Mouse (Mus musculus) ovary, postnatal 14 days (tissue): Measurements from ENCODE around the gene Gm20547.

Experiments used
- DNase-seq: peaks from one replicate; pipeline ENCODE4 v3.0.0; 2022; ENCODE audit warnings: low spot score

Gm20547 gene

GRCm38 (mm10) chr17:34896366-34896765 is 14.5 kb upstream of the Gm20547 start:
- DNase-seq: no peak

GRCm38 (mm10) chr17:34895724-34896123 is 13.9 kb upstream of the Gm20547 start:
- DNase-seq: no peak

GRCm38 (mm10) chr17:34894801-34895530 is 13.1 kb upstream of the Gm20547 start:
- DNase-seq: no peak

GRCm38 (mm10) chr17:34894074-34894597 is 12.3 kb upstream of the Gm20547 start:
- peak; percentile 93 for DNase-seq

- DNase-seq: no peak
These were observed 11.4 kb upstream of the Gm20547 start for GRCm38 (mm10) chr17:34893072-34893824.

- no peak for DNase-seq
These were observed 9.5 kb upstream of the Gm20547 start for GRCm38 (mm10) chr17:34891377-34891776.

- DNase-seq: no peak
These were observed 8.4 kb upstream of the Gm20547 start for GRCm38 (mm10) chr17:34890074-34890743.

- DNase-seq: no peak
These were observed 6.1 kb upstream of the Gm20547 start for GRCm38 (mm10) chr17:34887942-34888341.

- DNase-seq: no peak
These were observed 3.8 kb upstream of the Gm20547 start for GRCm38 (mm10) chr17:34885615-34886014.

GRCm38 (mm10) chr17:34884704-34885103 is 2.9 kb upstream of the Gm20547 start:
- no peak for DNase-seq

- no peak for DNase-seq
These were observed 1.5 kb upstream of the Gm20547 start for GRCm38 (mm10) chr17:34883332-34883731.

- DNase-seq: no peak
These were observed 676 bp downstream of the Gm20547 start for GRCm38 (mm10) chr17:34881166-34881565.

GRCm38 (mm10) chr17:34879336-34879879 is 2.4 kb downstream of the Gm20547 start, which contains the start of gene Zbtb12:
TSS of gene Zbtb12 (plus strand) at chr17:34879483.
- DNase-seq: no peak

- DNase-seq: no peak
These were observed 7.5 kb downstream of the Gm20547 start for GRCm38 (mm10) chr17:34874321-34874720.

GRCm38 (mm10) chr17:34865981-34866380 is 15.9 kb downstream of the Gm20547 start:
- no peak for DNase-seq

- DNase-seq: no peak
These were observed 19.3 kb downstream of the Gm20547 start, which contains the start of gene Cfb for GRCm38 (mm10) chr17:34862416-34863081. TSS of gene Cfb (minus strand) at chr17:34862518.

- no peak for DNase-seq
These were observed 20.0 kb downstream of the Gm20547 start for GRCm38 (mm10) chr17:34861704-34862415.

GRCm38 (mm10) chr17:34860514-34860913 is 21.3 kb downstream of the Gm20547 start:
- DNase-seq: no peak

- DNase-seq: no peak
These were observed 23.2 kb downstream of the Gm20547 start for GRCm38 (mm10) chr17:34858670-34859069.

- peak; percentile 47 for DNase-seq
These were observed 26.0 kb downstream of the Gm20547 start for GRCm38 (mm10) chr17:34855825-34856224.

- DNase-seq: no peak
These were observed 27.1 kb downstream of the Gm20547 start for GRCm38 (mm10) chr17:34854761-34855160.
